In the genomic region with DNA sequence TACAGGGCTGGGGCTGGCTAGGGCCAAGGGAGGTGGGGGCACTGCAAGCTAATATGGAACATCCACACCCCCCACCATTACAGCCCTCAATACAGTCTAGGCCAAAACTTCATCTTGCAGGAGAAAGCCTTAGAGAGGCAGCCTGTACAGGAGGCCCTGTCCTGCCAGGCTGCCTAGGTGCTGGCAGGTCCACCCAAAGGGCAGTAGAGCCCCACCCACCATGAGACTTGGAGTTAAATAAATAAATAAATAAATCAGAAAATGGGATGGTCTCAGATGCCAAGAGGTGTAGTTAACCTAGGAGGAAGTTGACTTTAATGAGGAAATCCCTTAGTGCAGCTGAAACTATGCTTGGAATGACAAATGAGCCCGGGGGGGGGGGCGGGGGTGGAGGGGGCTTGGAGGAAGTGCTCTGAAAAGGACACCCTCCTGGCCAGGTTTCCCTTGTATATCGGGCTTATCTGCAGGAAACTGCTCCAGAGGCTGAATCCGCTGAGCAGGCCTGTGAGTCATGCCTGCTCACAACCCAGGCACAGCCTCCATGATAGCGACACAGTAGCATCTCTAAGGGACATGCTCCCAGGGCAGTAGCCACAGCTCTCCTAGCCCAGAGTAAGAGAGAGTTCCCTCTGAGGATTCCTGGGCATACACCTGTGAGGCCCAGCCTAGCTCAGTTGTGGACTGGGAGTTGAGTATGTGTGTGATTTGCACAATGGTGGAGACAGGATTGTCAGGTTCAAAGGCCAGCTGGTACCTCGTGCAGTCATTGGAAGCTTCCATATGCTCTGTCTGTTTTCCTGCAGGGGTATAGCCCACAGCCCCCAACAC, we compare ENCODE assay signal across 9 mouse cellular contexts.
A peak's percentile ranks its signal among the peaks of the same experiment; 100 is the strongest.
DNase-seq lines count a peak whose midpoint lies in the region; ATAC-seq and TF ChIP-seq lines count a peak whose summit lies in the region.
"Had no signal": no experiment of that assay in that cellular context is flagged by ENCODE, and none has a peak within 500 bp of the region (broad histone marks: within the 10 kb centered on the region; RNA-seq: fewer than 3 reads in every experiment).

No protein-coding gene starts in this region.

- H3K36me3 ChIP-seq in heart, postnatal 0 days (replicated peaks; ENCODE audit: control insufficient read depth, insufficient read depth, low read length), result no peaks in the 10 kb centered on the region
- no peaks in the 10 kb centered on the region for H3K36me3 ChIP-seq in limb, embryonic 12.5 days
- H3K36me3 ChIP-seq in stomach, embryonic 14.5 days (ENCODE audit: control insufficient read depth, insufficient read depth, low read length), result no peaks in the 10 kb centered on the region
- H3K36me3 ChIP-seq in hindbrain, embryonic 14.5 days (replicated peaks; ENCODE audit: control insufficient read depth, insufficient read depth), result no peaks in the 10 kb centered on the region
- no peaks in the 10 kb centered on the region for H3K36me3 ChIP-seq in hindbrain, postnatal 0 days (ENCODE audit: insufficient read depth, low read length)
- H3K36me3 ChIP-seq: embryonic facial prominence, embryonic 13.5 days had no signal

- no peaks in the 10 kb centered on the region for H3K27me3 ChIP-seq in heart, postnatal 0 days (ENCODE audit: control insufficient read depth, insufficient read depth, low read length)
- H3K27me3 ChIP-seq in limb, embryonic 12.5 days, result no peaks in the 10 kb centered on the region
- no peaks in the 10 kb centered on the region for H3K27me3 ChIP-seq in stomach, embryonic 14.5 days (ENCODE audit: control insufficient read depth, insufficient read depth, low read length)
- H3K27me3 ChIP-seq in hindbrain, embryonic 14.5 days (ENCODE audit: control insufficient read depth, insufficient read depth, low read length), result peaks cover 3% of the 10 kb centered on the region; the same call in 1 of the 2 replicates
- H3K27me3 ChIP-seq in hindbrain, postnatal 0 days (ENCODE audit: insufficient read depth, low read length), result no peaks in the 10 kb centered on the region
- H3K27me3 ChIP-seq: embryonic facial prominence, embryonic 13.5 days had no signal

- TF ChIP-seq EP300 in heart, postnatal 0 days (IDR thresholded peaks at IDR 0.05; ENCODE audit: low read depth), result peak; percentile 27; the same call in 1 of the 2 replicates

- ATAC-seq in heart, postnatal 0 days (ENCODE audit: insufficient read depth, low read depth), result peak; percentile 89
- ATAC-seq in limb, embryonic 12.5 days (ENCODE audit: insufficient number of reproducible peaks, insufficient read depth, low FRiP score, low TSS enrichment, low read depth), result no peak
- peak; percentile 72 for ATAC-seq in stomach, embryonic 14.5 days (ENCODE audit: insufficient number of reproducible peaks, insufficient read depth, low FRiP score, low read depth)
- ATAC-seq in cerebellum, adult (ENCODE audit: insufficient number of reproducible peaks, low FRiP score, low TSS enrichment), result no peak
- ATAC-seq in hindbrain, embryonic 14.5 days (ENCODE audit: low FRiP score), result no peak
- ATAC-seq in hindbrain, postnatal 0 days, result no peak

- no peaks in the 10 kb centered on the region for H3K9me3 ChIP-seq in heart, postnatal 0 days (replicated peaks; ENCODE audit: control insufficient read depth, low read length)
- no peaks in the 10 kb centered on the region for H3K9me3 ChIP-seq in limb, embryonic 12.5 days
- H3K9me3 ChIP-seq in stomach, embryonic 14.5 days (ENCODE audit: control insufficient read depth, low read depth, low read length), result no peaks in the 10 kb centered on the region
- no peaks in the 10 kb centered on the region for H3K9me3 ChIP-seq in hindbrain, embryonic 14.5 days (ENCODE audit: control insufficient read depth, low read length)
- H3K9me3 ChIP-seq in hindbrain, postnatal 0 days (ENCODE audit: low read length), result no peaks in the 10 kb centered on the region
- H3K9me3 ChIP-seq: embryonic facial prominence, embryonic 13.5 days had no signal

- TF ChIP-seq CTCF in gastrocnemius, adult 2 months (IDR thresholded peaks at IDR 0.05), result no peak
- no peak for TF ChIP-seq CTCF in heart, postnatal 0 days (IDR thresholded peaks at IDR 0.05; ENCODE audit: low read depth)
- no peak for TF ChIP-seq CTCF in hindbrain, postnatal 0 days (IDR thresholded peaks at IDR 0.05; ENCODE audit: low read depth)

- H3K4me3 ChIP-seq in gastrocnemius, adult 2 months, result no peak overlapping the region
- no peak overlapping the region for H3K4me3 ChIP-seq in heart, postnatal 0 days (ENCODE audit: low read depth, low read length)
- no peak overlapping the region for H3K4me3 ChIP-seq in limb, embryonic 12.5 days (replicated peaks)
- H3K4me3 ChIP-seq in stomach, embryonic 14.5 days (ENCODE audit: low read depth, low read length), result no peak overlapping the region
- H3K4me3 ChIP-seq in hindbrain, embryonic 14.5 days (replicated peaks; ENCODE audit: low read length), result no peak overlapping the region
- no peak overlapping the region for H3K4me3 ChIP-seq in hindbrain, postnatal 0 days (ENCODE audit: low read length)
- H3K4me3 ChIP-seq: embryonic facial prominence, embryonic 13.5 days had no signal

- no peak overlapping the region for H3K4me2 ChIP-seq in heart, postnatal 0 days (ENCODE audit: low read depth, low read length)
- no peak overlapping the region for H3K4me2 ChIP-seq in limb, embryonic 12.5 days
- H3K4me2 ChIP-seq in stomach, embryonic 14.5 days (replicated peaks; ENCODE audit: low read depth, low read length), result no peak overlapping the region
- no peak overlapping the region for H3K4me2 ChIP-seq in hindbrain, embryonic 14.5 days (replicated peaks)
- no peak overlapping the region for H3K4me2 ChIP-seq in hindbrain, postnatal 0 days (ENCODE audit: low read depth, low read length)
- H3K4me2 ChIP-seq: embryonic facial prominence, embryonic 13.5 days had no signal

- H3K9ac ChIP-seq in heart, postnatal 0 days (replicated peaks; ENCODE audit: low read depth, low read length), result no peak overlapping the region
- H3K9ac ChIP-seq in limb, embryonic 12.5 days (replicated peaks), result no peak overlapping the region
- H3K9ac ChIP-seq in stomach, embryonic 14.5 days (replicated peaks; ENCODE audit: low read depth, low read length), result no peak overlapping the region
- H3K9ac ChIP-seq in hindbrain, embryonic 14.5 days, result no peak overlapping the region
- no peak overlapping the region for H3K9ac ChIP-seq in hindbrain, postnatal 0 days (replicated peaks; ENCODE audit: low read length)
- H3K9ac ChIP-seq: embryonic facial prominence, embryonic 13.5 days had no signal

- peak overlapping the region; percentile 79 for H3K27ac ChIP-seq in gastrocnemius, adult 2 months
- peak overlapping the region; percentile 81 for H3K27ac ChIP-seq in heart, postnatal 0 days (ENCODE audit: low read depth)
- peak overlapping the region; percentile 35; the same call in 1 of the 2 replicates for H3K27ac ChIP-seq in limb, embryonic 12.5 days
- H3K27ac ChIP-seq in stomach, embryonic 14.5 days (ENCODE audit: low read length), result peak overlapping the region; percentile 44; the same call in 1 of the 2 replicates
- no peak overlapping the region for H3K27ac ChIP-seq in hindbrain, embryonic 14.5 days
- H3K27ac ChIP-seq in hindbrain, postnatal 0 days, result no peak overlapping the region

- DNase-seq in gastrocnemius, adult 2 months, result no peak
- DNase-seq in gastrocnemius, adult 8-10 months (ENCODE audit: low spot score in 2 of 2), result no peak
- peak; percentile 76 for DNase-seq in heart, postnatal 0 days (ENCODE audit: low spot score)
- no peak for DNase-seq in hindbrain, embryonic 14.5 days (ENCODE audit: low spot score)
- DNase-seq in hindbrain, postnatal 0 days (ENCODE audit: low spot score), result no peak

- intact Hi-C loops in gastrocnemius, adult 2 months (cut with DNase I), result loop anchor here (5.0 kb wide), 1 partner anchor 83 kb away; no protein-coding TSS in a partner anchor

- whole genome bisulfite sequencing in heart, postnatal 0 days, result 24% methylated on average over 6 of the region's 6 CpGs
- 56% methylated on average over 6 of the region's 6 CpGs for WGBS in limb, embryonic 12.5 days
- 28% methylated on average over 6 of the region's 6 CpGs for WGBS in stomach, embryonic 14.5 days
- WGBS in hindbrain, embryonic 14.5 days, result 72% methylated on average over 6 of the region's 6 CpGs
- 59% methylated on average over 6 of the region's 6 CpGs for WGBS in hindbrain, postnatal 0 days

- no peaks in the 10 kb centered on the region; the same call in 1 of the 2 replicates for H3K4me1 ChIP-seq in heart, postnatal 0 days (ENCODE audit: control insufficient read depth, insufficient read depth)
- H3K4me1 ChIP-seq in limb, embryonic 12.5 days (replicated peaks), result peaks cover 16% of the 10 kb centered on the region
- no peaks in the 10 kb centered on the region for H3K4me1 ChIP-seq in stomach, embryonic 14.5 days (ENCODE audit: control insufficient read depth, insufficient read depth, low read length)
- no peaks in the 10 kb centered on the region for H3K4me1 ChIP-seq in hindbrain, embryonic 14.5 days (replicated peaks; ENCODE audit: control insufficient read depth, insufficient read depth, low read length)
- H3K4me1 ChIP-seq in hindbrain, postnatal 0 days (ENCODE audit: insufficient read depth, low read length), result no peaks in the 10 kb centered on the region

Comparison
In these comparisons a context has a peak if more than half of its experiments do, and no peak if none do; other contexts are left out.
1. H3K27ac ChIP-seq: peak in gastrocnemius, adult 2 months (single experiment), heart, postnatal 0 days (single experiment), limb, embryonic 12.5 days (single experiment) and stomach, embryonic 14.5 days (single experiment); none in hindbrain, embryonic 14.5 days (single experiment) and hindbrain, postnatal 0 days (single experiment).
2. ATAC-seq: peak in heart, postnatal 0 days (single experiment) and stomach, embryonic 14.5 days (single experiment); none in limb, embryonic 12.5 days (single experiment), cerebellum, adult (single experiment), hindbrain, embryonic 14.5 days (single experiment) and hindbrain, postnatal 0 days (single experiment).